Mouse (Mus musculus) thymus, postnatal 4 days (tissue): Measurements from ENCODE around the gene Slx1b.
A peak's percentile ranks its signal among the peaks of the same experiment; 100 is the strongest.
"Not testable (repeated sequence)": the region's sequence is repeated elsewhere in the genome, so short reads cannot be mapped to it uniquely, and the experiment has no call there.

Experiments
- DNase-seq: peaks from one replicate; pipeline ENCODE4 v3.0.0; 2021

The Slx1b gene

DNA sequence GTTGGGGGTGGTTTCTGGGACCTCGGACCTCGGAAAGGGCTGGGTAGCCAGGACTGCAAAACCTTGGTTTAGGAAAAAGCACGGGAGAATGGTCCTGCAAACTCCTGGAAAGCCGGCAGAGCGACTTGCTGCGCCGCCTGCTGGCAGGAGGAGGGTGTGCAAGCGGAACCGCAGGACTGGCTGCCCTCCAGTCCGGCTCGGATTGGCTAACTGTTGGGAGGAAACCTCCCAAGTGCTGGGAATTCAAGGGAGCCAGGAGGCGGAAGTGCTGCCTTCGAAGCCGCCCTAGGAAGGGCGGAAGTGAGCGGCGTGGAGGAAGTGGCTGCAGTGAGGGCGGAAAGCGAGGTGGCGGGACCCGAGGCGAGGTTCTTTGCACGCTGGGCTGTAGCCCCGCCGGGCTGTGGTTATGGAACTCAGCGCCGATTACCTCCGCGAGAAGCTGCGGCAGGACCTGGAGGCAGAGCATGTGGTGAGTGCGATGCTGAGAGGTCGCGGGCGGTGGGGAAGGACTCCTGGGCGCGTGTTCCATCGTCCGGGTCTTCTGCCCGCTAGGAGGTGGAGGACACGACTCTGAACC lies at the start of gene Slx1b:
Gene Slx1b (minus strand): TSS at position 154 of the 577 bp plus-strand sequence.
- peak; percentile 90 for DNase-seq

DNA sequence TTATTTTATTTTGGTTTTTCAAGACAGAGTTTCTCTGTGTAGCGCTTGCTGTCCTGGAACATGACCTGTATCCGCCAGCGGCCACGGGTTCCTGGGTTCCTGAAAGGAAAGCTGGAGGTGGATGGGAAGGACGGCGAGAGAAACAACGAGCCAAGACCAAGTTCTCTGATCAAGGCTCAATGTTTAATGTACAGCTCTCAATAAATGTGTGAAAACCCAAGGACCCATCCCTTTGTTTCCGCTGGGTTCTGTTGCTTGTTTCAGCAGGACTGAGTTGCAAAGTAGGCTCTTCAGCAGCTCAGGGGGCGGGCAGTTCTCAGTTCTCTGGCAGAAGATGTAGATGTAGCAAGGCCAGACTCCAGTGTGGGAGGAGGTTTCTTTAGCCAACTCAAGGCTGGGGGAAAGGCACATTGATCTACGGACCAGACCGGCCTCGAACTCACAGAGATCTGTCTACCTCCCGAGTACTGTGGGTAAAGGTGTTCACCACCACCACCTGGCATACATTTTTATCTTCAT lies 46.4 kb upstream of the Slx1b start:
- DNase-seq, result no peak

DNA sequence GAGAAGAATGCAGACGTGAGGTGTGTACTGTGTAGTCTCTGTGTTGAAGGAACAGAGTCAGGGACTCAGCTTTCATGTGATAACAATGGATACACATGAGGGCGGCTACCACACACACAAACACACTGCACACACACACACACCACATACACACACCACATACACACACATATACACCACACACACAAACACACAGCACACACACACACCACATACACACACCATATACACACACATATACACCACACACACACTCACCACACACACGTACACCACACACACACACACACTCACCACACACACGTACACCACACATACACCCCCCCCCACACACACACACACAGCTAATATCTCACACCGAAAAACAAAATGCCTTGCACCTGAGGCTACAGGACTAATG lies 45.9 kb upstream of the Slx1b start:
- DNase-seq, result no peak

DNA sequence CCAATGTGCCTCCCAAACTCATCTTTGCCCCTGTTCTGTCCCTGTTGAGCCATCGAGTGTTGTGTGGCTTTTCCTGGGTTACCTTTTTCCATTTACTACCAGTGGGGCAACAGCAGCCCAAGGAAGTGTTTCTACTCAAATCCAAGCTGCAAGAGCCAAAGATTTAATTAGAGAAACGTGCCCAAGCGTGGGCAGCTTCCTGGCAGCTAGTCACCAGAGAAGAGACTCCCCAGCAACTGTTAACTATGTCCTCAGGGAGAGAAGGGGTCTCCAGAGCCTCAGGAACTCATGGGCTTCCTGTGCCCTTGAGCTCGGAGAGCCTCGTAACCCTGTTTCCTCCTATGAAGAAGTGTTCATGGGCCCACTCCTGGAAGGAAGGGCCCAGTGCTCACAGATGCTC lies 45.4 kb upstream of the Slx1b start:
- DNase-seq, result no peak

DNA sequence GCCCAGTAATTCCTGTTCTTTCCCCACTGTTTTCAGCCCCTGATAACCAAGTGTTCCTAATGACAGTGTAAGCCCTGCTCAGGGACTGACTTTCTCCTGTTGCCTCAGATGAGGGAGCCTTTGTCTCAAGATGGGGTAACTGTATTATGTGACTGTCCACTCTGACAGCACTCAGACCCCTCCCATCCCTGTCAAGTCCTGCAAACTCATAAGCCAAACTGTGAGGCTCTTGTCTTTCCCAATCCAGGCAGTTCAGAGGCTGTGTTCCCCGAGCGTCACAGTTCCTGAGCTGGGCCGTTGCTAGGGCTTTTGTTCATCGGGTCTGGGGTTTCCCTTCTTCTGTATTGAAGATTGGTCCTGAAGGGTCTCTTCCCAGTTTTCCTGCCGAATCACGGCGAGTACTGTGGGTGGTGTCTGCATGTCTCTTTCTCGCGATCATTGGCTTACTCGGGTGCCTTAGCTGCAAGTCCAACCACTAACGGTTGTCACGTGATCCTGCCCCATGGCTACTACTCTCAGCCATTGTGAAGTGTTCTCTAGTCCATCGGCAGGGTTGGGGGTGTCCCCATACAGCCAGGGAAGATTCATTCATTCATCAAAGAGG lies 44.6 kb upstream of the Slx1b start:
- DNase-seq, result no peak

DNA sequence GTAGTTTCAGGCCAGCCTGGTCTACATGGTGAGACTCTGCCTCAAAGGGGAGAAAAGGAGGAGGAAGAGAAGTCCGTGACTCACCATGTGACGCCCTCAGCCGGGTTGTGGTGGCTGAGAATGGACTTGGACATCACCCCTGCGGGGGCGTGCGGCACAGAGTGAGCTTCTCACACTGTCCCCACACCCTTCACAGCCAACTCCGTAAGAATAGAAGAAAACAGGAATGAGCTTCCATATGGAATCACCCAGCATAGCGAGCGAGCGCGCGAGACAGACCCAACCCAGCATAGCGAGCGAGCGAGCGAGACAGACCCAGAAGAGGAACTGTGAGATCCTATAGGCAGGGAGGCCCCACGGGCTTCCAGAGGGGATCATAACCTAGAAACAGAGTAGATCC lies 44.0 kb upstream of the Slx1b start:
- DNase-seq, result no peak

DNA sequence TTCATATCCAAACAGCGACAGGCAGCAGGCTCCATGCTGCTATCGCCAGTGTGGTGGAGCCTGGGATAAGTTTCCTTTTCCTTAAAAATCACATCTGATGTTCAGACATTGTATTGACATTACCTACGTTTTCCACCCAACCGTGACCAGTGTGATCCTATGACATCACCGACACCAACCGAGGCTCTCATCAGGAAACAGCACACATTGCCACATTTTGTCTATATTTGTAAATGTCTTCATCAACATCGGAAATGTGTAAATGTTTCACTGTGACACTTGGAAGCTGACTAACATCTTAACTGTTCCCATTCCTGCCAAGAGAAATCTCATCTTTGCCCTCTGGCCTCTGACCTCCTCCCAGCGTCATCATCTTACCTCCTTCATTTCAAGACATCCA lies 40.5 kb upstream of the Slx1b start:
- no peak for DNase-seq

DNA sequence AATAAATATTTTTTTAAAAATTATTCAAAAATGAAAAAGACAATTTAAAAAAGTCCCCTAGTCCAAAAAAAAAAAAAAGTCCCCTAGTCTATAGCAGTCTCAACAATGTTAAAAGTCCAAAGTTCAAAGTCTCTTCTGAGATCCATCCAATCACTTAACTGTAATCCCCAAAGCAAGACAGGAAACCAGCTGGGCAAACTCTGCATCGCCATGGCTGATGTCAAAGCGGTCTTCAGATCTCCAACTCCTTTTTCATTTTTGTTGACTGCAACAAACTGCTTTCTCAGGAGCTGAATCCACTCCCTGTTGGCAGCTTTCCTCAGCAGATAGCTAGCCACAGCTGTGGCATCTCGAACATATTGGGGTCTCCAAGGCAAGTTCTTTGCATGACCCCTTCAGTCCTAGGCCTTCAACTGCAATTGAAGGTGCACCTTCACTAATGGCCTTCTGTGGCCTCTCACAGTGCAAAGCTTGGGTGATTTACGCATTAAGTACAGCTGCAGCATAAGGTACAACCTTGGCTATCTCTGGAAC lies 34.7 kb upstream of the Slx1b start:
- DNase-seq, result not testable (repeated sequence)

DNA sequence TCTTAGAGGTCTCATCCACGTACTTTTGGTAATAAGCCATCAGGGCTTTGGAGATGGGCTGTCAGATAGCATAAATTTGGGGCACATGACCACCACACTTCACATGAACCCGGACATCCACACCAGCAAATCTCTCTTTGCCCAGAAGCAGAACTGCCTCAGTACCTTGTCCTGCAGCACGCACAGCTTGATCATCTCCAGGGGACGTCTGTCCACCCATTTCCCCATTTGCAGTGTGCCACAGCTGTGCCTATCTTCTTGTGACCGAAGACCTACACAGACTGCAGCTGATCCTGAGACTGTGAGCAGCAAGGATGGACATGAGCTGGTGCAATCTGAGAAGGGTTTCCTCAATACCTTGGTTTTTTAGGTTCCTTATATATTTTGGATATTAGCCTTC lies 30.1 kb upstream of the Slx1b start:
- no peak for DNase-seq

DNA sequence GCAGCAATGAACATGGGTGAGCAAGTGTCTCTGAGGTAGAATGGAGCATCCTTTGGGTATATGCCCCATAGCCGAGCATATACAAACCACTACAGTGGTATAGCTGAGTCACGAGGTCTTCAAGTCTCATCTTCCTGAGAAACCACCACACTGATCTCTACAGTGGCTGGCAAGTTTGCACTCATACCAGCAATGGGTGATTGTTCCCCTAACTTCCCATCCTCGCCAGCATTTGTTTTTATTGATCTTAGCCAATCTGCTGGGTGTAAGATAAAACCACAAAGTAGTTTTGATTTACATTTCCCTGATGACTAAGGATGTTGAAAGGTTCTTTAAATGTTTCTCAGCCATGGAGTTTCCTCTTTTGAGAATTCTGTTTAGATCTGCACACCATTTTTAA lies 29.5 kb upstream of the Slx1b start:
- no peak for DNase-seq

DNA sequence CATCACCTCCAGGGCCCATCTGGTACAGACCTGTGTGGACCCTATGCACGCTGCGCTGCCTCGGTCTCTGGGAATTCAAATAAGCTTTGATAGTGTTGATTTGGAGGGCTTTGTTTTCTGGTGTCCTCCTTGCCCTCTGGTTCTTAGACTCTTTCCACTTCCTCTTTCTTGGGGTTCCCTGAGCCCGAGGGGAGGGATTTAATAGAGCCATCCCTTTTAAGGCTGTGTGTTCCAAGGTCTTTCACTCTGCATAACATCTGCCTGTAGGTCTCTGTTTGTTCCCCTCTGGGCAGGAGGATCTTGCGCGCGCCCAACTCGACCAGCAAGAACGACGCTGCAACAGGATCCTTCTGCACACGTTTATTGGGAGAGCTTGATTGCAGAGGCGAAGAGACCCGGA lies 26.1 kb upstream of the Slx1b start:
- DNase-seq, result no peak

DNA sequence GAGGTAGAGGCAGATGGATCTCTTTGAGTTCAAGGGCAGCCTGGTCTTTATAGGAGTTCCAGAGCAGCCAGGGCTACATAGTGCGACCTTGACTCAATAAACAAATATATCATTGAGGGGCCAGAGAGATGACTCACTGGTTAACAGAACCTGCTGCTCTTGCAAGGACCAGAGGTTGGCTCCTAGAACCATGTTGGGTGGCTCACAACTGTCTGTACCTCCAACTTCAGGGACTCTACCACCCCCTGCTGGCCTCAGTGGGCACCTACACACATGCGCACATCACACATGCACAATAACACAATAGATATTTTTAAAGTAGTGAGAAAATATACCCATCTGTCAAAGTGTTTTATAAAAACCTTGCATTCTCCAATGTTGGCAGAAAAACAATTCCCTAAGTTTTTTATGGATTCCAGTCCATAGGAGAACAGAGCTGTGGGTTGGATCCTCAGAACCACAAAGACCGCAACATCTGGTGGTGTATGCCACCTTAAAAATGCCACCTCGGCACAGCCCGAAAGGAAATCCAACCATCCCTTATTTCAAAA lies 23.3 kb upstream of the Slx1b start:
- peak; percentile 57 for DNase-seq

DNA sequence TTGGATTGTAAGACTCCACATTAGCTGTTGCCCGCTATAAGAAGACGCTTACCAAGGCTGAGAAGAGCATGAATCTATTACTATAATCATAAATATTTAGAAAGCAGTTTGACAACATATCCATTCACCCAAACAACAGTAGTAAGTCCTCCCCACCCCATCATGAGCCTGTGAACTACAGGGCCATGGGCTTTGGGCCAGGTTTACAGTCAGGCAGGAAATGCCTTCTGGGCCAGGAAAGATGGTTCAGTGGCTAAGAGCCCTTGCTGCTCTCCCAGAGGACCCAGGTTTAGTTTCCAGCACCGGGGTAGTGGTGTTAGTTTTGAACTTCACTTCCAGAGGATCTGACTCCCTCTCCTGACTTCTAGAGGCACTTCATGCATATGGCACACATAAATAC lies 22.0 kb upstream of the Slx1b start:
- DNase-seq, result no peak

DNA sequence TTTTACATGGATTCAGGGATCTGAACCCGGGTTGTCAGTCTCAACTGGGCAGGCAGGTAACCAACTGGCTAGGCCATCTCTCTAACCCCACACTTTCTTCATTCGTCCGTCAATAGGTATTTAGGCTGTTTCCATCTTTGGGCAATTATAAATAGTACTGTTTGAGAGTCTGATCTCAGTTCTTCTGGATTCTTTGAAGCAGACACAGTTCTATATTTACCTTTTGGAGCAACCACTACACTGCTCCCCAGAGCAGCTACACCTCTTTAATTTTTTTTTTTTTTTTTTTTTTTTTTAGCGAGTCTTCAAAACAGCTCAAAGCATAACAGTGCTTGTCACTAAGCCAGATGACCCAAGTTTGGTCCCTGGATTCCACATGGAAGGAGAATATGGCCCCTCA lies 20.1 kb upstream of the Slx1b start:
- no peak for DNase-seq

DNA sequence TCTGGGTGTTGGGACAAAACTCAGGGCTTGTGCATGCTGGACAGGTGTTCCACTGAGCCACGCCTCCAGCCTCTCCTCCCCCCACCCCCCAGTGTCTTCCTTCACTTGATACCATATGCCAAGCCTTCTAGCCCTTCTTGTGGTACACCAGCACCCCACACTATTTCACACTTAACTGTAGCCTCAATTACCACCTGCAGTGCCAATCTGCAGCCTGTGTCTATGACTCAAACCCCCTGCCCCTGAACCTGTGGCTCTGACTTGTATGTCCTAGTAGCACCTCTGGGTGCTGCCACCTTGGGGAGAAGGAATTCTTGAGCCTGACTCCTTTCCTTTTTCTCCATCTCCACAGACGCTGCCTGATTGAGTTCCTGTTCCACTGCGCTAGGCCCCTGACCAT lies 16.3 kb upstream of the Slx1b start:
- peak; percentile 55 for DNase-seq

DNA sequence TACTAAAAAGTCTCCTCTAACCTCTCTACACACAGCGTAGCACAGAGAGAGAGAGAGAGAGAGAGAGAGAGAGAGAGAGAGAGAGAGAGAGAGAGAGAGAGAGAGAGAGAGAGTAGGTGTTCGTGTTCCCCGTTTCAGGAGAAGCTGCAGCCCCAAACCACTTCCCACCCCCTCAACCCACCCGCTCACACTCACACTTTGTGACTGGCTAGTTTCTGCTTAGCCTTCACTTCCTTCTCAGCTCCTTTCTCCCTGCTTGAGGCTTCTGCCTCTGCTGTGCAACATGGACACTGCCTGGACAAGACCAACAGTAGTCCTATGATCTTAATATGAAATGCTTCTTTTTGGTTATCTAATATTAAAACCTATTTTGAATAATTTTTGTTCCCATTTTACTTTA lies 14.7 kb upstream of the Slx1b start:
- no peak for DNase-seq

DNA sequence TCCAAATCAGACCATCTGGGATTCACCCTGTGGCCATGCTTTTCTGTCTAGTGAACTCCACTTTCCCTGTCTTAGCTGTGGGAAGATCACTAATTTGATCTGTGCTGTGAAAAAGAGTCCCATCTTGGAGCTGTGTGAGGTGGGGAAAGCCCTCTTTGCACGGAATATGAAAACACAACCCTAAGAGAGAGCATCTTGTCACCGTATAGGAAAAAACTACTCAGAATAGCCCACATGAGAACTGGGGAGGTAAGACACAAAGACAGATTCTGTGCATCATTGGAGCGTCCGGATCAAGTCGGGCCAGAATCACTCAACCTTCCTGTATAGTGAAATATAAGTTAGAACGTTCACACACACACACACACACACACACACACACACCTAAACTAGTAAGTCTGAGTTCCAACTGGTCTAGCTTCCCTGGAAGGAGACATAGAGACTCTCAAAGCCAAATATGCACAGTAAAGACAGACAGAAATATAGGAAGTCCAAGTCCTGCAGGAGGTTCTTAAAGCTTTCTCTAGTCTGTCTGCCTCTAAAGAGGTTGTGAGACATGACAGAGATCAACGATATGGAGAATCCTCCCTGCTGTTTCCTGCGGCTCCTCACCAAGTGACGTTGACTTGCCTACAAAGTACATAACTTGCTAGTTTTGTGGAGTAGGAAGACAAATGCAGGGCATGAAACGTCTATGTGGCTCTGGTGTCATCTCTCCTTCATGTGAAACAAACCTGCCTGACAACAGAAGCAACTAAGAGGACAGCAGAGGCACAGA lies 12.8 kb upstream of the Slx1b start:
- DNase-seq, result no peak

DNA sequence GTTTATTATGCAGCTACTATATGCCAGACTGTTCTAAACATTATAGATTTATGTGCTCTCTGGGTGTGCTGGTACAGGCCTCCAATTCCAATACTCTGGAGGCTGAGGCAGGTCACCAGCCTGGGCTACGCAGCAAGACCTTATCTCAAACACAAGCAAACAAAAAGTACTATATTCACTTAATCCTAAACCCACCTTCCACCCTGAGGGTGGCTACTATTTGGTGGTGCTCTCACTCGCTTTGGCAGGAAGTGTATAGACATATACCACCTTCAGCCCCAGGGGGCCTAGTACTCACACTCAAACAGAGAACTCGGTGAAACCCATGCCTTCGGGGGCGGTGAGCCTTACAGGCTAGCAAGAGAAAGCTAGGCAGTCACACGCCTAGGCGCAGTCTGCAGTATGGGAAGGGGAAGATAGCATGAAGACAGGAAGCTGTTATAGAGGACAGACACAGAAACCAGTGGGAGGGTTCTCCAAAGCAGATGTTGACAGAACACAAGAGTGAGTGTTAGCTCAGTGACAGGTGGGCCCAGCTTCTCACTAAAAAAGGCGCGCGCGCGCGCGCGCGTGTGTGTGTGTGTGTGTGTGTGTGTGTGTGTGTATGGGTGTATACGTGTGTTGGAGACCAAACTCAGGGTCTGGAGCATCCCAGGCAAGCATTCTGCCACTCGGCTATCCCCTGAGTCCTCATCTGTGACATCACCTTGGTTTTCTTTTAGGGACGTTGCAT lies 12.0 kb upstream of the Slx1b start, which contains the start of gene Coro1a:
Gene Coro1a (minus strand): TSS at position 346 of the 733 bp plus-strand sequence.
- peak; percentile 81 for DNase-seq

DNA sequence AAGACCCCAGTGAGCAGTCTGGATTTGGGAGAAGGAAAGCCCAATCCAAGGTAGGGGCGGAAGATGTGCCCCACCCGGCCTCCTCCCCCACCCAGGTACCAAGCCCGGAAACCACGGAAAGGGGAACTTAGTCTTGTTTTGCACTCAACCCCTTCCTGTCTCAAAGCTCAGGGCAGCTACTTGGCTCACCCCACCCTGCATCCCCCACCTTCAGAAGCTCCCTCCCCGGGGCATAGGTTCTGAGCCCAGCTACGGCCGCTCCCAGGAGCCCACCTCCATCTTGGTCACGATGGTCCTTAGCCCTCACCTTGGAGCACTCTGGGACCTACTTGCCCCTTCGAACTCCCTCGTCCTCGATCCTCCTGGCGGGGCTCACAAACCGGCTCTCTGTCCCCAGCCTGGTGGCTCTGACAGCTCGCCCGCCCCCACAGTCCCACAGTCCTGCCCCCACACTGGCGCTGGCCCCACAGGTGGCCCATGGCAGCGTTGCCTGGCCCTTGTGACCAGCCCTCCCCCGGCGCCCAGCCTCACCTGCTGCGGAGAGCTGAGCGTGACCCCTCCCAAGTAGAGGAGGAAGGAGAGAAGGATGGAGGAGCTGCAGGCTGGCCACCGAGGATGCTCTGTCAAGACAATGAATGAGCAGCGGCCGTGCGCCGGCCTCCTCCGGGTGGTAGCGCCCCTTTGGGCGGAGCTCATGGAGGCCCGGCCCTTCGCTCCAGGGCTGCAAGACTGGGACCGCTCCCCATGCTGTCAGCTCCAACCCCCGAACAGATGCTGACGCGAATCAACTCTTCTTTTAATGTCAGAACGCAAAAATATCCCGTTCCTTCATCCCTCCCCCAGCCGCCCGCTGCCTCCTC lies 8.8 kb upstream of the Slx1b start:
- peak; percentile 94 for DNase-seq

DNA sequence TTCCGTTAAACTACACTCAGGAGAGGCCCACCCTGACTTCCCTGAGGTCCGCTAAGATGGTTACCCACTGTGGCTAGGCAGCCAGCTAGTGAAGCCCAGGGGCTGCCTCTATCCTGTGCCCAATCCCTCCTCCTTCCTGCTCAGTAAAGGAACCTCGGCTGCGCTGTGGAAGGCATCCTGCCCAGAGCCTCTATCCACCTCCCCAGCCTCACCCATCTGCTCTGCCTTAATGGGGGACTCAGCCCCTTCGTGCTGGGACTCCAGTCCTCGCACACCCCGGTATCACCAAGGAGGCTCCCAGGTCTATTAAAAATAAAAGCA lies 8.1 kb upstream of the Slx1b start:
- peak; percentile 68 for DNase-seq

DNA sequence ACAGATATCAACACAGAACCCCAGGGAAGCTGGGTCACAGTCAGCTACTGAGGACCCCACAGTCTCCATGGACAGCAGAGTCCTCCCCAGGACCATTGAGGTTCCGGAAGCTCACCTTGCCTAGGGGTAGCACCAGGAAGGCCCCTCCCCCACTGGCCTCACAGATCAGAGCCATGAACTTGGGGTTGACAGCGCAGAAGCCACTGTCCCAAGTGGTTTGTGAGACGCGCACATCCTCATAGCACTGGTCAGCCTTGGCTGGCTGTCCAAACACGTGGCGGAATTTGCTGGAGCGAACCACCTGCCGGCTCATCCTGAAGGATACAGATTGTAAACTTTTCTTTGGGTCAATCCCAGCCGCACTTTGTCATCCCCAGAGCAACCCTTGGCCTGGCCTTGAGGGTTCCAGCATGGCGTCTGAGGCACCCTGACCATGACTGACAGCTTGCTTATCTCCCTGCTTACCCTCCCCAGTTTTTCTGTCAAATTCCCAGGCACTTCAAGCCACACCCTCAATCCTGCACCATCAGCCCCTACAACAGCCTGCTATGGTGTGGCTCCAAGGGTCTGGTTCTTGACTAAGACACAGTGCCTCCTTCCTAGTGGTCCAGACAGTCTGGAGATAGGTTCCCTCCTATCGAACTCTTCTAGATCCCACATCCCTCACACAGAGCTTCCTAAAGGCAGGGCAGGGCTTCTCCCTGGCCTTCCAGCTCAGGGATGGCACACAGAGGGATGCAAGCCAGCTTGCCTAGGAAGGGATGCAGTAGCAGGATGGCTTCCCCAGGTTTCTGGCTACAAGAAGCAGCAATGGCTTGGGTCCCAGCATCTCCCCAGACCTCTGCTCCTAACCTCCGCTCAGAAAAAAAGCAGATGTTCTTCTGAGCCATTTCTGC lies 7.5 kb upstream of the Slx1b start:
- peak; percentile 85 for DNase-seq
